Mouse (Mus musculus) midbrain, embryonic 12.5 days (tissue): ENCODE measurements at regions not wholly inside any gene's neighbourhood (a gene's known extent, or its start where the extent isn't known, plus 50 kb on each side); places are given as distances from the start of the nearest gene placed in this dataset.
"Not testable (repeated sequence)": the region's sequence is repeated elsewhere in the genome, so short reads cannot be mapped to it uniquely, and the experiment has no call there.

Source experiments
- ATAC-seq: fragments of 200-750 bp; cut with Nextera tagmentation; 2 replicates; pipeline ENCODE4 v1.8.0; 2017; ENCODE audit warnings: low read depth, moderate TSS enrichment, moderate library complexity; ENCODE audit not compliant: low FRiP score
- H3K27ac ChIP-seq: fragments of 300-500 bp; sonication (generic); replicated peaks from 2 replicates; pipeline ENCODE4 v1.5.1; 2016; ENCODE audit warnings: mild to moderate bottlenecking
- H3K27me3 ChIP-seq: fragments of 300-500 bp; sonication (generic); 2 replicates; pipeline ENCODE4 v1.6.1; 2016; ENCODE audit warnings: mild to moderate bottlenecking
- H3K36me3 ChIP-seq: fragments of 300-500 bp; sonication (generic); 2 replicates; pipeline ENCODE4 v1.6.1; 2016
- H3K4me1 ChIP-seq: fragments of 300-500 bp; sonication (generic); 2 replicates; pipeline ENCODE4 v1.6.1; 2016
- H3K4me2 ChIP-seq: fragments of 300-500 bp; sonication (generic); replicated peaks from 2 replicates; pipeline ENCODE4 v1.6.1; 2016; ENCODE audit warnings: mild to moderate bottlenecking, moderate library complexity
- H3K4me3 ChIP-seq: fragments of 300-500 bp; sonication (generic); 2 replicates; pipeline ENCODE4 v1.5.1; 2016; ENCODE audit warnings: mild to moderate bottlenecking
- H3K9ac ChIP-seq: fragments of 300-500 bp; sonication (generic); replicated peaks from 2 replicates; pipeline ENCODE4 v1.6.1; 2016; ENCODE audit warnings: mild to moderate bottlenecking, moderate library complexity
- H3K9me3 ChIP-seq: fragments of 300-500 bp; sonication (generic); 2 replicates; pipeline ENCODE4 v1.6.1; 2016; ENCODE audit warnings: mild to moderate bottlenecking
- WGBS: fragments of 180-500 bp; shearing (Covaris S2); methylation state at CpG from one replicate; pipeline ENCODE4 v1.1.7; 2016; 5-methylcytosine and 5-hydroxymethylcytosine counted together

GRCm38 (mm10) chr8:39355412-39355811 lies 1319.5 kb upstream of the Adam24 start:
- Histone ChIP-seq H3K27me3 (no peaks in the 10 kb centered on the region), H3K27ac (no peak overlapping the region), H3K4me3 (no peak overlapping the region), H3K4me1 (no peaks in the 10 kb centered on the region), H3K9me3 (no peaks in the 10 kb centered on the region), H3K4me2 (no peak overlapping the region), H3K36me3 (no peaks in the 10 kb centered on the region), H3K9ac (no peak overlapping the region)
- no peak for ATAC-seq
- 87% methylated on average over 3 of the region's 3 CpGs for WGBS

- H3K27ac ChIP-seq = no peak overlapping the region
- 95% methylated on average over 1 of the region's 1 CpGs for WGBS
- ATAC-seq = no peak
- H3K9ac ChIP-seq = no peak overlapping the region
- no peak overlapping the region for H3K4me3 ChIP-seq
- H3K27me3 ChIP-seq = no peaks in the 10 kb centered on the region
- no peaks in the 10 kb centered on the region for H3K4me1 ChIP-seq
- H3K36me3 ChIP-seq = no peaks in the 10 kb centered on the region
- H3K9me3 ChIP-seq = no peaks in the 10 kb centered on the region
- no peak overlapping the region for H3K4me2 ChIP-seq
These were observed 1317.8 kb upstream of the Adam24 start for GRCm38 (mm10) chr8:39357111-39357510.

GRCm38 (mm10) chr8:39357865-39358264 lies 1317.0 kb upstream of the Adam24 start:
- WGBS = 86% methylated on average over 3 of the region's 3 CpGs
- Histone ChIP-seq H3K4me3 (no peak overlapping the region), H3K27me3 (no peaks in the 10 kb centered on the region), H3K4me1 (no peaks in the 10 kb centered on the region), H3K4me2 (no peak overlapping the region), H3K9ac (no peak overlapping the region), H3K36me3 (no peaks in the 10 kb centered on the region), H3K9me3 (no peaks in the 10 kb centered on the region), H3K27ac (no peak overlapping the region)
- ATAC-seq = no peak

GRCm38 (mm10) chr8:39366346-39366745 lies 1308.5 kb upstream of the Adam24 start:
- not testable (repeated sequence) for H3K4me3 ChIP-seq, H3K4me1 ChIP-seq, H3K4me2 ChIP-seq, H3K27me3 ChIP-seq, H3K36me3 ChIP-seq, H3K9me3 ChIP-seq, ATAC-seq, H3K27ac ChIP-seq, H3K9ac ChIP-seq
- 80% methylated on average over 2 of the region's 2 CpGs for WGBS
